Mouse (Mus musculus) kidney, embryonic 16.5 days (tissue): ENCODE measurements around the gene Hoxd13. TPM values are rescaled to one million over a fixed set of nuclear protein-coding genes. Genes with fewer than 3 reads are reported as not detected.
A peak's percentile ranks its signal among the peaks of the same experiment; 100 is the strongest.

Experiments used
- ATAC-seq: fragments of 200-750 bp; cut with Nextera tagmentation; 2 replicates; pipeline ENCODE4 v1.8.0; 2017; ENCODE audit warnings: moderate TSS enrichment; ENCODE audit not compliant: low FRiP score, low TSS enrichment
- H3K27ac ChIP-seq: fragments of 300-500 bp; sonication (generic); 2 replicates; pipeline ENCODE4 v1.5.1; 2014; ENCODE audit warnings: low read length
- H3K27me3 ChIP-seq: fragments of 300-500 bp; sonication (generic); 2 replicates; pipeline ENCODE4 v1.6.1; 2014; ENCODE audit warnings: low read length, control low read depth, mixed read lengths; ENCODE audit not compliant: insufficient read depth
- H3K36me3 ChIP-seq: fragments of 300-500 bp; sonication (generic); 2 replicates; pipeline ENCODE4 v1.6.1; 2014; ENCODE audit warnings: low read length, control low read depth, mixed read lengths; ENCODE audit not compliant: insufficient read depth
- H3K4me1 ChIP-seq: fragments of 300-500 bp; sonication (generic); 2 replicates; pipeline ENCODE4 v1.6.1; 2014; ENCODE audit warnings: low read length, control low read depth, mixed read lengths; ENCODE audit not compliant: insufficient read depth
- H3K4me2 ChIP-seq: fragments of 300-500 bp; sonication (generic); replicated peaks from 2 replicates; pipeline ENCODE4 v1.6.1; 2014; ENCODE audit warnings: low read depth, low read length
- H3K4me3 ChIP-seq: fragments of 300-500 bp; sonication (generic); 2 replicates; pipeline ENCODE4 v1.5.1; 2014; ENCODE audit warnings: mild to moderate bottlenecking, low read length
- H3K9ac ChIP-seq: fragments of 300-500 bp; sonication (generic); replicated peaks from 2 replicates; pipeline ENCODE4 v1.6.1; 2014; ENCODE audit warnings: low read length
- H3K9me3 ChIP-seq: fragments of 300-500 bp; sonication (generic); 2 replicates; pipeline ENCODE4 v1.6.1; 2016; ENCODE audit warnings: low read length, control low read depth
- WGBS: fragments of 180-500 bp; shearing (Covaris S2); extraction: QIAGEN DNeasy Blood & Tissue Kit; methylation state at CpG from one replicate; pipeline ENCODE4 v1.1.7; 2014; 5-methylcytosine and 5-hydroxymethylcytosine counted together
- polyA plus RNA-seq: library from polyadenylated mRNA; unstranded; fragments of >200 nt; fragmentation: Nextera tagmentation; extraction: Ambion mirVana; gene quantifications from 2 replicates; pipeline ENCODE4 v1.2.1, GENCODE M21; 2015

Hoxd13 gene
- 0.24 and 0.36 TPM in 2 replicates for polyA plus RNA-seq

- 0% methylated on average over 15 of the region's 51 CpGs for WGBS
- Histone ChIP-seq H3K4me3 (peak within 1 kb of the TSS; percentile 48), H3K4me1 (peaks cover 13% of the 10 kb centered on the region), H3K9me3 (no peaks in the 10 kb centered on the region), H3K27me3 (peaks cover 92% of the 10 kb centered on the region), H3K4me2 (peak within 1 kb of the TSS; percentile 82), H3K36me3 (no peaks in the 10 kb centered on the region), H3K9ac (peak within 1 kb of the TSS; percentile 58), H3K27ac (no peak within 1 kb of the TSS)
- peak; percentile 83 for ATAC-seq
Observed at GRCm38 (mm10) chr2:74667842-74668357, at the start of gene Hoxd13. Gene Hoxd13 (plus strand): TSS chr2:74668310.

- H3K4me3 ChIP-seq, result no peak overlapping the region
- no peak for ATAC-seq
- 84% methylated on average over 3 of the region's 3 CpGs for WGBS
- no peaks in the 10 kb centered on the region for H3K9me3 ChIP-seq
- no peaks in the 10 kb centered on the region for H3K36me3 ChIP-seq
- H3K27me3 ChIP-seq, result no peaks in the 10 kb centered on the region
- H3K4me1 ChIP-seq, result no peaks in the 10 kb centered on the region
- no peak overlapping the region for H3K9ac ChIP-seq
- H3K27ac ChIP-seq, result no peak overlapping the region
- H3K4me2 ChIP-seq, result no peak overlapping the region
Observed at GRCm38 (mm10) chr2:74619676-74620246, 48.3 kb upstream of the Hoxd13 start.

- 82% methylated on average over 10 of the region's 10 CpGs for WGBS
- Histone ChIP-seq H3K9ac (no peak overlapping the region), H3K27ac (no peak overlapping the region)
Observed at GRCm38 (mm10) chr2:74620368-74620767, 47.7 kb upstream of the Hoxd13 start.

DNA sequence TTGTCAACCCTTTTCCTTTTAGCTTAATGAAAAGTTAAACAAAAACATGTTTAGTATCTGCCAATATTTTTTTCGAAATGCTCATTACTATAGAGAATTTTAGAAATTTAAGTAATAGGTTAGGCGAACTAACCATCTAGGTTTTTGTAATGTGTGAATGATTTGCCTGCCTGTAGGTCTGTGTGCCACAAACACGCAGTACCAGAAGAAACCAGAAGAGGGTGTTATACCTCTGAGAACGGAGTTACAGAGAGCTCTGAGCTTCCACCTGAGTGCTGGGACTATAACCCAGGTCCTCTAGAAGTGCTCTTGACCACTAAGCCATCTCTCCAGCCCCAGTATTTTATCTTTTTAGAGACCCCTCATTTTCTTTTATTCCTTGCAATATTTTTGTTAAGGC lies 32.7 kb upstream of the Hoxd13 start:
- no peak overlapping the region for H3K4me3 ChIP-seq
- no peaks in the 10 kb centered on the region for H3K36me3 ChIP-seq
- no peaks in the 10 kb centered on the region for H3K27me3 ChIP-seq
- H3K4me2 ChIP-seq, result no peak overlapping the region
- WGBS, result 73% methylated on average over 4 of the region's 4 CpGs
- no peaks in the 10 kb centered on the region for H3K9me3 ChIP-seq
- no peak overlapping the region for H3K9ac ChIP-seq
- ATAC-seq, result no peak
- no peak overlapping the region for H3K27ac ChIP-seq
- no peaks in the 10 kb centered on the region for H3K4me1 ChIP-seq

More at GRCm38 (mm10) chr2:74620368-74620767, 47.7 kb upstream of the Hoxd13 start:
- no peak overlapping the region for H3K4me3 ChIP-seq
- H3K27me3 ChIP-seq, result no peaks in the 10 kb centered on the region
- H3K4me1 ChIP-seq, result no peaks in the 10 kb centered on the region
- ATAC-seq, result no peak
- H3K9me3 ChIP-seq, result no peaks in the 10 kb centered on the region
- no peak overlapping the region for H3K4me2 ChIP-seq
- no peaks in the 10 kb centered on the region for H3K36me3 ChIP-seq

GRCm38 (mm10) chr2:74642431-74642830 lies 25.7 kb upstream of the Hoxd13 start:
- Histone ChIP-seq H3K27ac (no peak overlapping the region), H3K9ac (no peak overlapping the region), H3K9me3 (no peaks in the 10 kb centered on the region; the same call in 1 of the 2 replicates), H3K4me3 (no peak overlapping the region), H3K4me2 (no peak overlapping the region), H3K27me3 (peaks cover 31% of the 10 kb centered on the region), H3K4me1 (no peaks in the 10 kb centered on the region), H3K36me3 (no peaks in the 10 kb centered on the region)
- ATAC-seq, result no peak
- WGBS, result 34% methylated on average over 5 of the region's 5 CpGs

GRCm38 (mm10) chr2:74645631-74646030 lies 22.5 kb upstream of the Hoxd13 start:
- Histone ChIP-seq H3K36me3 (no peaks in the 10 kb centered on the region), H3K27me3 (peaks cover 63% of the 10 kb centered on the region)
- WGBS, result 82% methylated on average over 3 of the region's 3 CpGs

DNA sequence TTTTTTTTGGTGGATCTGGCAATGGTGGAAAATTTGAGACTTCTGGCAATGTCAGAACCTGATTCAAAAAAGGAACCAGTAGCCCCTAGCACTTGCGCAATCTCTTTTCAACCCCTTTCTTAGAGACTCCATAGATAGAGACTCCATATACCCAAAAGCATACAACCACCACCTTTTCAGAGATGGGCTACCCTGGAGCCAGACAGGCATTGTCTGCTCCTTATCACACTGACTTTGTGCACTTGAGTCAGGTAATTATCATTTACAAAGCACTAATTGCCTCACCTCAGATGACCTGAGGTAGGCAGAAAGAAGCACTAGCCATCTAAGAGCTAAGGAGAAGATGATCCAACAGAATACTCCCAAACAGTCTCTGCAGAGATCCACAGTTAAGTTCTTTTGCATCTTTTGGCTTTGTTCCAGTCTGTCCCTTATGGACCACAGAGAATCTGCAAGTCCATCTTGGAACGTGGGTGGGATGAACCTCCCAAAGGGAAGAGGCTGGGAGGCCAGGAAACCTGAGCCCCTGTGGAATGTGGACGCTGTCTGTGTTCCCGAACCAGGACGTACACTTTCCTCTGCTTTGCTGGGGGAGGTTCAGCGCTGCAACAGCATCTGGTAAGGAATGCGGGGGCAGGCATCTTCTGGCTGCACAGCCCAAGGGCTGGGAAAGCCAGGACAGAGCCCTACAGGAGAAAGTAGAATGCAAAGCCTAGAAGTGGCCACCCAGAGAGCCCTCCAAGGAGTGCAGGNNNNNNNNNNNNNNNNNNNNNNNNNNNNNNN lies 20.8 kb upstream of the Hoxd13 start:
- Histone ChIP-seq H3K4me3 (no peak overlapping the region), H3K27ac (no peak overlapping the region), H3K4me1 (no peaks in the 10 kb centered on the region), H3K9me3 (no peaks in the 10 kb centered on the region; the same call in 1 of the 2 replicates), H3K9ac (no peak overlapping the region), H3K36me3 (no peaks in the 10 kb centered on the region), H3K4me2 (no peak overlapping the region), H3K27me3 (peaks cover 78% of the 10 kb centered on the region)
- ATAC-seq, result peak; percentile 87
- 14% methylated on average over 7 of the region's 7 CpGs for WGBS

More at GRCm38 (mm10) chr2:74645631-74646030, 22.5 kb upstream of the Hoxd13 start:
- H3K9me3 ChIP-seq, result no peaks in the 10 kb centered on the region; the same call in 1 of the 2 replicates
- no peak overlapping the region for H3K9ac ChIP-seq
- H3K4me3 ChIP-seq, result no peak overlapping the region
- no peak overlapping the region for H3K27ac ChIP-seq
- no peaks in the 10 kb centered on the region for H3K4me1 ChIP-seq
- ATAC-seq, result no peak
- H3K4me2 ChIP-seq, result no peak overlapping the region

- no peak for ATAC-seq
- H3K4me2 ChIP-seq, result no peak overlapping the region
- no peak overlapping the region for H3K9ac ChIP-seq
- H3K27ac ChIP-seq, result no peak overlapping the region
- peaks cover 4% of the 10 kb centered on the region; the same call in 1 of the 2 replicates for H3K4me1 ChIP-seq
- 35% methylated on average over 2 of the region's 2 CpGs for WGBS
- H3K36me3 ChIP-seq, result no peaks in the 10 kb centered on the region
- peaks cover 87% of the 10 kb centered on the region for H3K27me3 ChIP-seq
- no peak overlapping the region for H3K4me3 ChIP-seq
- no peaks in the 10 kb centered on the region for H3K9me3 ChIP-seq
Observed at GRCm38 (mm10) chr2:74652996-74653340, 15.1 kb upstream of the Hoxd13 start.

DNA sequence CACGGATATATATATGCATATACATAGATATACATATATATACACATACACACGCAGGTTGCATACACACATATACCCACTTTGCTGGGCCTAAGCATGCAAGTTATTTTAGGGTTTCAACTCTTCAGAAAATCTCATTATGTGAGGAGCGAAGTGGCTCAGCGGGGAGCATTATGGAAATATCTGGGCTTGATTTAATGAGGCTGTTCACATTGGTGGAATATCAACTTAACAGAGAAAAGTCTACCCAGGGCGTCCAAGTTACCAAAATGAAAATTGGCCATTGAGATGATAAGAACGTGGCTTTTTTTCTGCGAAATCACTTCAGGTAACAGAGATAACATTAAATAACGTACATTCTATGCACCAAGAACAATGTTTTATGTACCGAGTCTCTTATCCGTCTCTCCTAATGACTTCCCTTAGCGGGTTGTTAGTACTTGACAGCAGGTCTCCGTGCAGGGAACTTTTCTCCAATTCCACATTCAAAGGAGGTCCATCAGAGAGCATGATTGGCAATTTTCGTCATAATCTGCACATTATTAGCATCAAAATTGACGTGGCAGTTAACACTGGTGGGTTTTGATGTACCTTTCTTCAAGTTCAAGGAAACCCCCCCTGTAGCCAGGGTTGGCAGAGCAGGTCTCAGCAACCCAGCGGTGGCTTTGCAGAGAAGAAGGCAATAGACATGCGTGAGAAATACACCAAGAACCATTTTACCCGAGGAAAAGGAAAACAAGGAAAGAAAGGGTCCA lies 14.2 kb upstream of the Hoxd13 start:
- peaks cover 82% of the 10 kb centered on the region for H3K27me3 ChIP-seq
- H3K36me3 ChIP-seq, result no peaks in the 10 kb centered on the region
- no peak overlapping the region for H3K9ac ChIP-seq
- WGBS, result 12% methylated on average over 17 of the region's 17 CpGs
- no peak overlapping the region for H3K27ac ChIP-seq
- ATAC-seq, result no peak
- peaks cover 4% of the 10 kb centered on the region; the same call in 1 of the 2 replicates for H3K4me1 ChIP-seq
- no peaks in the 10 kb centered on the region for H3K9me3 ChIP-seq
- no peak overlapping the region for H3K4me3 ChIP-seq
- no peak overlapping the region for H3K4me2 ChIP-seq
